Mouse (Mus musculus): ENCODE measurements around the gene Gnaq. TPM values are rescaled to one million over a fixed set of nuclear protein-coding genes. Genes with fewer than 3 reads are reported as not detected.

Gnaq gene
- polyA plus RNA-seq, 1 experiment = 96.5 TPM

DNA sequence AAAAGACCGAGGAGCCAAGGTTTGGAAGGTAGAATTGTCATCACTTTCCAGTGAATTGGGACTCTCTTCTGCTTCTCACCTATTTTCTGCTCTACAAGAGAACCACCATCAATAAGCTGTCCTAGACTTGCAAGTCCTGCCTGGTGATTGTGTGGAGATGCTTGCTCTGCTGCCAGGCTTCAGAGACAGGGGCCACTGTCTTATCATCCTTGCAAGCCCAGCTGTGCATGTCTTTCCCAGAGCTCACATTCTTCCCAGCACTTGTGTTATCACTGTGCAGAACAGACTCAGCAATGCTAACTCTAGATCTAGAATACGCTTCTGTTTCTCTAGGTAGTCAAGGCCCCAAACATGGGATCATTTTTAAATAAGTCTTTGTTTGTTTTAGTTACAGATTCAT lies 116.4 kb downstream of the Gnaq start:
- TF ChIP-seq CTCF (IDR thresholded peaks at IDR 0.05; ENCODE audit: low read depth, low read length) = no peak
- no peak for TF ChIP-seq POLR2A (IDR thresholded peaks at IDR 0.05; ENCODE audit: borderline replicate concordance, low read depth, low read length)
- H3K4me1 ChIP-seq (ENCODE audit: control insufficient read depth, insufficient read depth, low read length) = peaks cover 42% of the 10 kb centered on the region
- H3K27ac ChIP-seq (ENCODE audit: insufficient read depth, low read depth, low read length) = no peak overlapping the region
- H3K4me3 ChIP-seq (ENCODE audit: insufficient read depth, low read length) = no peak overlapping the region

- Histone ChIP-seq H3K4me3 (ENCODE audit: insufficient read depth, low read length) (no peak overlapping the region), H3K4me1 (ENCODE audit: control insufficient read depth, insufficient read depth, low read length) (peaks cover 46% of the 10 kb centered on the region)
These were observed 118.3 kb downstream of the Gnaq start for GRCm38 (mm10) chr19:16250921-16251320.

DNA sequence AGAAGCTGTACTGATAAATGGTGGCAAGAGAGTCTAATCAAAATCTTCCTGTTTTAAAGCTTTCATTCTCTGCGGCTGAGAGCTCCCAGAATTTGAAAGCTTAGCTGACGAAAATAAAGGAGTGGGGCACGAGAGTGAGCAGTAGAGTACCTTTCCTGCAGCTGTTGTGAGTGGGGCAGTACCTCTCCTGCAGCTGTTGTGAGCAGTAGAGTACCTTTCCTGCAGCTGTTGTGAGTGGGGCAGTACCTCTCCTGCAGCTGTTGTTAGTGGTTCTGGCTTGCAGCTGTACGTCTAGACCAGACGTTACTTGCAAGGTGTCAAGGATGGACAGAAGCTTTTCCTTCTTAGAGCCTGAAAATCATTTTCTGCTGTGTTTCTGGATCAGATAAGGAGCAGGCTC lies 119.2 kb downstream of the Gnaq start:
- no peak overlapping the region for H3K4me3 ChIP-seq (ENCODE audit: insufficient read depth, low read length)
- H3K27ac ChIP-seq (ENCODE audit: insufficient read depth, low read depth, low read length) = peak overlapping the region; percentile 29; the same call in 1 of the 2 replicates
- H3K4me1 ChIP-seq (ENCODE audit: control insufficient read depth, insufficient read depth, low read length) = peaks cover 43% of the 10 kb centered on the region
- no peak for TF ChIP-seq CTCF (IDR thresholded peaks at IDR 0.05; ENCODE audit: low read depth, low read length)
- TF ChIP-seq POLR2A (IDR thresholded peaks at IDR 0.05; ENCODE audit: borderline replicate concordance, low read depth, low read length) = no peak

More at GRCm38 (mm10) chr19:16250921-16251320, 118.3 kb downstream of the Gnaq start:
- TF ChIP-seq CTCF (IDR thresholded peaks at IDR 0.05; ENCODE audit: low read depth, low read length) = no peak
- TF ChIP-seq POLR2A (IDR thresholded peaks at IDR 0.05; ENCODE audit: borderline replicate concordance, low read depth, low read length) = no peak
- H3K27ac ChIP-seq (ENCODE audit: insufficient read depth, low read depth, low read length) = no peak overlapping the region

GRCm38 (mm10) chr19:16252696-16253095 lies 120.1 kb downstream of the Gnaq start:
- TF ChIP-seq POLR2A (IDR thresholded peaks at IDR 0.05; ENCODE audit: borderline replicate concordance, low read depth, low read length) = no peak
- TF ChIP-seq CTCF (IDR thresholded peaks at IDR 0.05; ENCODE audit: low read depth, low read length) = no peak
- Histone ChIP-seq H3K27ac (ENCODE audit: insufficient read depth, low read depth, low read length) (peak overlapping the region; percentile 37), H3K4me1 (ENCODE audit: control insufficient read depth, insufficient read depth, low read length) (peaks cover 38% of the 10 kb centered on the region), H3K4me3 (ENCODE audit: insufficient read depth, low read length) (no peak overlapping the region)

DNA sequence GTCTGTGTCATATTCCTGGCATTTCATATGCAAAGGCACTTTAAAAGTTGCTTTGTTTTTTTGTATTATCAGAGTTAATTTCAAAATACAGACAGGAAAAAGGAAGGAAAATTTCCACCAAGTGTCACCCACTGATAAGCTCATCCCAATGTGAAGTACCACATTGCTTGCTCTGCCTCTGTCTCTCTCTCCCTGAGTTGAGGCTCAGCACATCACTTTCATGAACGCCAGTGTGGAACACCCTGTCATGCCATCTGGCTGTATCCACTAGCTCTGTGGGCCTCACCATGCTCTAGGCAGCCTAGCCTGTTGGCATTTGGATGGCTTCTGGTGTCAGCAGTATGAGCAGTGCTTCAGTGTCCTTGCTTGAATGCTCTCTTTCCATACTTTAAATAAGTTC lies 122.2 kb downstream of the Gnaq start:
- Histone ChIP-seq H3K4me3 (ENCODE audit: insufficient read depth, low read length) (no peak overlapping the region), H3K4me1 (ENCODE audit: control insufficient read depth, insufficient read depth, low read length) (peaks cover 51% of the 10 kb centered on the region), H3K27ac (ENCODE audit: insufficient read depth, low read depth, low read length) (no peak overlapping the region)
- TF ChIP-seq POLR2A (IDR thresholded peaks at IDR 0.05; ENCODE audit: borderline replicate concordance, low read depth, low read length) (no peak), CTCF (IDR thresholded peaks at IDR 0.05; ENCODE audit: low read depth, low read length) (no peak)

DNA sequence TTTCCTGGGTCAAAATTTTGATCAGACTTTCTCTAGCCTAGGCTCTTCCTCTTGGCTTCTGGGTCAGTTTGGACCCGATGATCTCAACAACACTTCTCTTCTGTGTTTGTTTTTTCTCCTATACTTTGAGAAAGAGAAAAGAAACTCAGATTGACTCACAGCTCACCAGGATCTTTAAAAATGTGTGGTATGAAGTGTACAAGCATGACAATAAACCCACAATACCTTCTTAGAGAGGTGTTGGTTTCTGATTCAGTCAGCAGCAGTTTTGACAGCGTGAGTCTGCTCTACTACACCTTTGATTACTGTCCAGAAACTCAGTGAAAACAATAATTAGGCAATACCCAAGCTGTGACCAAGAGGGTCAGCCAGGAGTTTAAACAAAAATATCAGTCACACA lies 122.7 kb downstream of the Gnaq start:
- no peak for TF ChIP-seq CTCF (IDR thresholded peaks at IDR 0.05; ENCODE audit: low read depth, low read length)
- no peak for TF ChIP-seq POLR2A (IDR thresholded peaks at IDR 0.05; ENCODE audit: borderline replicate concordance, low read depth, low read length)
- Histone ChIP-seq H3K4me3 (ENCODE audit: insufficient read depth, low read length) (no peak overlapping the region), H3K4me1 (ENCODE audit: control insufficient read depth, insufficient read depth, low read length) (peaks cover 55% of the 10 kb centered on the region), H3K27ac (ENCODE audit: insufficient read depth, low read depth, low read length) (no peak overlapping the region)

DNA sequence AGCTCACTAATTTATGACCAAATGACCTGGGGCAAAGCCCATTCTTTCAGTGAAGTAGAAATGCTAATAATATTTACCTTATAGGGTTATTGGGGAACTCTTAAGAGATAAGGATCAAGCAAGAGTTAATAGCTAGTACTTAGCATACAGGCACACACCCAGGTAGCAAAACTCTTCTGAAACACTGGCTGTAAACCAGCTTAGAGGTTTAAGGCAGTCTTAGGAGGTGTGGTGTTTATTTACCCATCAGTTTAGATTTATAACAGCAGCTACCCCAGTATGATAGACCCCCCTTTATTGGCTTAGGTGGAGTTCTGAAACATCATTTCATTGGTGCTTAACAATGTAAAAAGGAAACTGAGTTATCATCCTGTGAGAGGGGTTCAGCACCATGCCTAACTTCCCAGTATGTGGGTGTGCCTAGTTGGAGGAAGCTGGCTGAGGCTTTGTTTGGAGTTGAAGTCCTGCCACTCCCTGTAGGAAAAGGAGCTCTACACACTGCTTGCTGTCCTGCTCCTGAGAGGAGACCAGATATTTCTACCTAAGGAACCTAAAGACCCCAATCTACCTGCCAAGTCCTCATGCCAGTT lies 126.2 kb downstream of the Gnaq start:
- Histone ChIP-seq H3K4me3 (ENCODE audit: insufficient read depth, low read length) (no peak overlapping the region), H3K4me1 (ENCODE audit: control insufficient read depth, insufficient read depth, low read length) (peaks cover 33% of the 10 kb centered on the region), H3K27ac (ENCODE audit: insufficient read depth, low read depth, low read length) (no peak overlapping the region)
- no peak for TF ChIP-seq CTCF (IDR thresholded peaks at IDR 0.05; ENCODE audit: low read depth, low read length)

DNA sequence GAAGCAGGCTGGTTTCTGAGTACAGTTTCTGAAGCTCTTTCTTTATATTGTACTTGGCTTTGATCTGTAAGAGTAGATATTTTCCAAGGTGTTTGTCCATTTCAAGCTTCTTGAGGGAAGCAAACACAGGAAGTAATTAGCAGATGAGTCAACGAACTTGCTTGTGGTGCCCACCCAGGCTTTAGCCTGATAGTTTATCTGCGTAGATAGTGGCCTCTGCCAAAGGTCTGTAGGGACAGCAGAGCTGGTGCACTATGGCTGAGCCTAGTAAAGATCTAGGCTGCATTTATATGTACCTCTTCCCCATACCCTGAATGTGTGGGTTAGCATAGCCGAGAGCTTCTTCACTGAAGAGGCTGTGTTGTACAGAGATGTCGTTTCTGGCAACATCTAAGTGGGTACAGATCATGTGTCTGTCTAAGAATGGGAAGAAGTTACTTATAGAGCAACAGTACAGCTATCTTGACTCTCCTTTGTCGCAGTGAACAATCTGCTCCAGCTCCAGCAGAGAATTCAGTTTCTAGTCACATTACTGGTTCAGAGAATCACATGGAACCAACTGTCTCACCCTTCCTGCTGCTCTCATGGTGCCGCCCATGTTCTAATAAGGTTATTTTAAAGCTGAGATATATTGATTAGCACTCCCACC lies 127.3 kb downstream of the Gnaq start:
- no peak overlapping the region for H3K27ac ChIP-seq (ENCODE audit: insufficient read depth, low read depth, low read length)
- no peak for TF ChIP-seq POLR2A (IDR thresholded peaks at IDR 0.05; ENCODE audit: borderline replicate concordance, low read depth, low read length)
- no peak for TF ChIP-seq CTCF (IDR thresholded peaks at IDR 0.05; ENCODE audit: low read depth, low read length)
- peaks cover 28% of the 10 kb centered on the region for H3K4me1 ChIP-seq (ENCODE audit: control insufficient read depth, insufficient read depth, low read length)
- no peak overlapping the region for H3K4me3 ChIP-seq (ENCODE audit: insufficient read depth, low read length)

GRCm38 (mm10) chr19:16260435-16260832 lies 127.8 kb downstream of the Gnaq start:
- peaks cover 23% of the 10 kb centered on the region for H3K4me1 ChIP-seq (ENCODE audit: control insufficient read depth, insufficient read depth, low read length)
- H3K4me3 ChIP-seq (ENCODE audit: insufficient read depth, low read length) = no peak overlapping the region
- no peak for TF ChIP-seq CTCF (IDR thresholded peaks at IDR 0.05; ENCODE audit: low read depth, low read length)
- TF ChIP-seq POLR2A (IDR thresholded peaks at IDR 0.05; ENCODE audit: borderline replicate concordance, low read depth, low read length) = no peak
- no peak overlapping the region for H3K27ac ChIP-seq (ENCODE audit: insufficient read depth, low read depth, low read length)

DNA sequence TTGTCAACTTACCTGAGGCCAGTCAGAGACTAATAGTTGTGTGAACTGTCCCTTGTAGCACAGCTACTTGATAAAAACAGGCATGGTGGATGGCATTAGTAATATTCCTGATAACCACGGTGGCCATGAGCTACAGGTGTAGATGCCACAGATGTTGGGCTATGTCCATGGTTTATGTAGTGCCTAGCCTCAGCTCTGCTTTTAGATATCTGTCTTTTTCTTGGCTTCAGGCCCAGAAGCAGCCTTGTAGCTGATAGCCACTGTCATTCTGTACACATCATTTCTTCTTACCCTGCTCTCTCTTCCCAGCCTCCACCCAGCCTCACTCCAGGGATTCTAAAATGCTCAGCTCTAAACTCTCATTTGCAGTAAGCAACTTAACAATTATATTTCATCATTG lies 128.3 kb downstream of the Gnaq start:
- Histone ChIP-seq H3K27ac (ENCODE audit: insufficient read depth, low read depth, low read length) (no peak overlapping the region), H3K4me1 (ENCODE audit: control insufficient read depth, insufficient read depth, low read length) (peaks cover 23% of the 10 kb centered on the region), H3K4me3 (ENCODE audit: insufficient read depth, low read length) (no peak overlapping the region)
- no peak for TF ChIP-seq CTCF (IDR thresholded peaks at IDR 0.05; ENCODE audit: low read depth, low read length)
- TF ChIP-seq POLR2A (IDR thresholded peaks at IDR 0.05; ENCODE audit: borderline replicate concordance, low read depth, low read length) = no peak

Measured in bone marrow macrophage, adult 2 months (primary cell).